Mouse (Mus musculus) right cerebral cortex, adult 2 months (tissue): ENCODE data around the gene Rfx3.

Source experiments
- DNase-seq, 2 experiments: peaks; one replicate each; pipeline ENCODE4 v3.0.0; 2021 to 2022; ENCODE audit warnings: low spot score in 2 of 2

The Rfx3 gene

GRCm38 (mm10) chr19:27905976-27906375 is 105.0 kb downstream of the Rfx3 start:
- DNase-seq = no peak

GRCm38 (mm10) chr19:27905172-27905571 is 105.8 kb downstream of the Rfx3 start:
- no peak for DNase-seq

- DNase-seq = peak; percentile 39 to 45
These were observed 106.3 kb downstream of the Rfx3 start for GRCm38 (mm10) chr19:27904655-27905054.

GRCm38 (mm10) chr19:27904209-27904608 is 106.8 kb downstream of the Rfx3 start:
- DNase-seq = no peak

- no peak for DNase-seq
These were observed 108.4 kb downstream of the Rfx3 start for GRCm38 (mm10) chr19:27902601-27903000.

- DNase-seq = no peak
These were observed 109.3 kb downstream of the Rfx3 start for GRCm38 (mm10) chr19:27901693-27902092.

- no peak for DNase-seq
These were observed 126.4 kb downstream of the Rfx3 start for GRCm38 (mm10) chr19:27884520-27884919.

- DNase-seq = no peak
These were observed 133.5 kb downstream of the Rfx3 start for GRCm38 (mm10) chr19:27877429-27877828.

GRCm38 (mm10) chr19:27870794-27871193 is 140.2 kb downstream of the Rfx3 start:
- no peak for DNase-seq

GRCm38 (mm10) chr19:27859641-27860040 is 151.3 kb downstream of the Rfx3 start:
- DNase-seq = no peak

GRCm38 (mm10) chr19:27848946-27849345 is 162.0 kb downstream of the Rfx3 start:
- DNase-seq = no peak

GRCm38 (mm10) chr19:27847055-27847454 is 163.9 kb downstream of the Rfx3 start:
- no peak for DNase-seq

- no peak for DNase-seq
These were observed 172.3 kb downstream of the Rfx3 start for GRCm38 (mm10) chr19:27838635-27839034.

GRCm38 (mm10) chr19:27838041-27838440 is 172.9 kb downstream of the Rfx3 start:
- no peak for DNase-seq

GRCm38 (mm10) chr19:27832448-27832847 is 178.5 kb downstream of the Rfx3 start:
- DNase-seq = no peak

GRCm38 (mm10) chr19:27828316-27828715 is 182.7 kb downstream of the Rfx3 start:
- DNase-seq = no peak

GRCm38 (mm10) chr19:27817661-27818060 is 193.3 kb downstream of the Rfx3 start:
- no peak for DNase-seq

GRCm38 (mm10) chr19:27780030-27780429 is 230.9 kb downstream of the Rfx3 start:
- DNase-seq = peak in 1 of 2 experiments; percentile 41

GRCm38 (mm10) chr19:27770716-27771265 is 240.2 kb downstream of the Rfx3 start:
- no peak for DNase-seq

- DNase-seq = no peak
These were observed 242.5 kb downstream of the Rfx3 start for GRCm38 (mm10) chr19:27768444-27768843.

GRCm38 (mm10) chr19:27760309-27760708 is 250.7 kb downstream of the Rfx3 start:
- DNase-seq = no peak

GRCm38 (mm10) chr19:27759347-27759746 is 251.6 kb downstream of the Rfx3 start:
- DNase-seq = no peak

GRCm38 (mm10) chr19:27747301-27747700 is 263.7 kb downstream of the Rfx3 start:
- no peak for DNase-seq

- DNase-seq = no peak
These were observed 272.1 kb downstream of the Rfx3 start for GRCm38 (mm10) chr19:27738908-27739307.
